Mouse (Mus musculus): ENCODE measurements at regions not wholly inside any gene's neighbourhood (a gene's known extent, or its start where the extent isn't known, plus 50 kb on each side); places are given as distances from the start of the nearest gene placed in this dataset.
A peak's percentile ranks its signal among the peaks of the same experiment; 100 is the strongest.
"Not testable (repeated sequence)": the region's sequence is repeated elsewhere in the genome, so short reads cannot be mapped to it uniquely, and the experiment has no call there.

DNA sequence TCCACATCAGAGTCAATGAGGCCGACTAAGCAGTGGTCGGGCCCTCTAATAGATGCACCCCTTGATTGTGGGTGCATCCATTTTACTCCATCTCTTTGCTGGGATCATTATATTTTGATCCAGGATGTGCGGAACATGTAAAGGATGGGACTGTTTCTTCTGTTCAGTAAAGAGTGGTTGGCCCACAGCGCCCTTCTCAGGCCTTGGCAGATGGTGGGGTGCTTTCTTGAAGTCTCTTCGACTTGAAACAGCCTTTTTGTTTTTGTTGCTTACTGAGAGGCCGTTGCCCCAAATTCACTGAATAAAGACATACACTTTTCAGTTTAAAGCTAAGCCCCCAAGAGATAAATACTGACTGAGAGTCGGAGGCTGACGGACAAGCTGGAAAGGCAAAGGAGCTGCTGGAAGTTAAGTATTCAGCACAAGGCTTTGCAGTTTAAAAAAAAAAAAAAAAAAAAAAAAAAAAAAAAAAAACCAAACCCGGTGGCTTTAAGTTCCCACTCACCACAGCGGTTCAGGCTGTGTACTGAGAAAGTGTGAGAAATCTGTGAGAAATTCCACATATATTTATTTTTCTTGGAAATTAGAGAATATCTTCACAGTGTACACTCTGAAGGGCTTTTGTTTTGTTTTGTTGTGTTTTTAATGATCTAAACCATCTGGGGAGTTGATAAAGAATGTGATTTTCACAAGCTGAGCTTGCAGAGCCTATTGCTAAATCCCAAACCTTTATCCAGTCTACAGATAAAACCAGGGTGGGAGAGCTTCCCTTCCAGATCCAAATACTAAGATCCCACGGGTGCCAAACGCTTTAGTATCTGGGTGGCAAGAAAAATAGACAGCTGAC, 285.3 kb upstream of the Mpdz start:
- DNase-seq (ENCODE audit: low spot score), result no peak

DNA sequence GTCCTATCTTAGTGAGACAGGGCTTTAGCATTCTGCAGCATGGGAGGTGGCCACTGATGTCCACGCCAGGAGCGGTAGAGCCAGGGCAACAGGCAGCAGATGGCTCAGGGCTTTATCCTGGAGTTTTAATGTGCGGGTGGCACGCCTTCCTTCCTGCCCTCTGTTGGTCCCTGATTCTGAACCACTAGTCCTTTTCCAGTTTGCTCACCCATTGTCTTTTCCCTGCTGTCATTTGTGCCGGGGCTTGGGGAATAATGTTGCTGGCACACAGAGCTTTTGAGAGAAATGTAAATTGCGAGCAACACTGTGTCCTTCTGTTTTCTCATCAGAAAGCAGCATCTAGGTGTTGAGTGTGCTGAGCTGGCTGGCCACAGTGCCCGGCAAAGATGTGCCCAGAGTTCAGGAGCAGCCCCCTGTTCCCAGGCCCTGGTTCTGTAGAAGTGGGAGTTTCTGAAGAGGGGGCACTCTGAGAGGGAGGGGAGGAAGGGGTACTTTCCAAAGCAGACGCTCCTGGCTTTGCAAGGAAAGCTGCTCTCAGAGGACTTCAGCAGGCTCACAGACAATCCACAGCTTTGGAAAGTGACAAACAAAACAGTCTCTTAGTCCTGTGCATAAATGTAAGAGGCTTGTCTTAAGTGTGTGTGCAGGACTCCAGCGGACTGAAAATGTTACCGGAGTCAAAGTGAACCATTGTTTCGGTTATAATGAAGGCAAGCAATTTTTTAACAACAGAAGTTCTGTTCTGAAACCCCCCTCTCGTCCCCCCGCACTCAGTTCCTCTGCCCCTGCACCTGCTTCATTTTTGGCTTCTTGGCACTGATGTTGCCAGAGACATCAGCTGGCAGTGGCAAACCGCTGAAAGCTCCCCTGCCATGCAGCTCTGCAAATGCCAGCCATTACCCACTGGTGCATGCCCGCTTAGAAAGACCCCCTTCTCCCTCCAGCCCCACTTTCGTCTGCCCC, 284.4 kb upstream of the Mpdz start:
- no peak for DNase-seq (ENCODE audit: low spot score)

DNA sequence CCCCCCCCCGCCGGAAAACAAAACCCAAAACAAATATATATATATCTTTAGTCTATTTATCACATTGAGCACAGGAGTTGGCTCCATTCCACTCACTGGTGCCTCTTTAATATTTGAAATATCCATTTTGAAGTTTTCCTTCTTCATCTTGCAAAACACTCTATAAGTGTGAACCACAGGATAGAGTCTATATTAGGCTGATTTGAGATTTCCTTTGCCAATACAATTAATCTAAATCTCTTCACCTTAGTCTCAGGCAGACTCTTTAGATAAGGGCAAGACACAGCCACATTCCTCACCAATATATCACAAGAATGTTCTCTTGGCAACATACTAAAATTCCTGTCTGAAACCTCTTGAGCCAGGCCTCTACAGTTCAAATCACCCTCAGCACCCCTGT, 282.1 kb upstream of the Mpdz start:
- DNase-seq (ENCODE audit: low spot score), result no peak

DNA sequence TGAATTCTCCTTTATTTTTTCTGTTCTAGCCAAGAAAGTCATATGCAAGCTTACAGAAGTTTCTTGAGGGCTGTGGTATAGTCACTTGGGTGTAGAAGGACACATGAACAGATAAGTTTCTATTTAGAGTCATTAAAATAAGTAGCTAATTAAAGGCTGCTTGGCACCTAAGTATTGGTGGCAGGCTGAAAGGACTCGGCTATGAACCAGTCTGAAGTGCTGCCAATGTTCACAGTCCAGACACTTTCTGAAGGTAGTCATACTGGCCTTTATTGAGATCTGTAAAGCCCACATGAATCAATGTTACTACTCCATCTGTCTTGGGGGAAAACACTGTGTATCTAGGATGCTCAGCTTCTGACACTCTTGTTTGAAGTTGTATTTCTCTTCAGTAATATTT, 269.8 kb upstream of the Mpdz start:
- no peak for DNase-seq (ENCODE audit: low spot score)

DNA sequence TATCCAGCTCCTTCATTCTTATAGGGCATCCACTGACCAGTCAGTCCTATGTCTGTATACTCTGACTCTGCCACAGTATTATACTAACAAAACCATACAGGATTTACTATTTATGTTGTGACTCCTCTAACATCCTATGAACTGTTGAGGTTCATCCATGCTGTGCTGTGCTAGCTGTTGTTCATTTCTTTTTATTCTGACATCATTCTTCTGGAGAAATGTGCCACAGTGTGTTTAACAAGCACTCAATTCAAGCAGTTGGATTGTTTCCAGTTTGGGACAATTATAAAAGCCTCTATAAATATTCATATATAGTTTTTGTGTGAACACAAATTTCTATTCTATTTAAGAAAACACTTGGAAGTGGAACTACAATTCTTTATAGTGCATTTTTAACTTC, 252.6 kb upstream of the Mpdz start:
- no peak for DNase-seq (ENCODE audit: low spot score)

DNA sequence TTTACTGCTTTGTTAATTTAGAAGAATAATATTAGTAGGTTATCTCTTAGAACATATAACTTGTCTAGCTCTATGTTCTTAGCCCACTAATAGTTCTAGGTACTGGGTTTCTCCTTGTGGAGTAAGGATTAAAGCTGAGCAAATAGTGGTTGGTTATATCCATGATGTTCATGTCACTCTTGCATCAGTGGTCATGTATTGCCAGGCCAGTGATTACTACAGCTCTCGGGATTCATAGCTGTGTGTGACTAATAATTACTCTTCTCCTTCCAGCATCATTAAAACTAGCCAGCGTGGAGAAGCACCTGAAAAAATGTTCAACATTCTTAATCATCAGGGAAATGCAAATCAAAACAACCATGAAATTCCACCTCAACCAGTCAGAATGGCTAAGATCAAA, 234.6 kb upstream of the Mpdz start:
- no peak for DNase-seq (ENCODE audit: low spot score)

DNA sequence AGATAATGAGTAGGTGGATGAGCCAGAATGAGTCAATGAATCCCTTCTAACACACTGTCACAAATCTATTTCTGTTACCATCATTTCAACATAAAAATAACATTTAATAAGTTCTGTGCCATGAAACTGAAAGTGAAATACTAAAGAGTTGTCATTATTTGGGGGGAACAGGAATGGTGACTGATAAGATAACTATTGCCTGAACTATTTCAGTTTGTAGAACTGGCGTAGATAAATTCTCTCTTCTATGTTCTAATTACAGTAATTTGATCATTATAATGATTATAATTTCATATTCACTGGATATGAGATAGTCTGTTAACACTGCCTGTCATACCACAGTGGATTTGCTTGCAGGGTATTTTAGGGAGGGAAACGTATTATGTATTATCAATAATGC, 232.3 kb upstream of the Mpdz start:
- no peak for DNase-seq (ENCODE audit: low spot score)

DNA sequence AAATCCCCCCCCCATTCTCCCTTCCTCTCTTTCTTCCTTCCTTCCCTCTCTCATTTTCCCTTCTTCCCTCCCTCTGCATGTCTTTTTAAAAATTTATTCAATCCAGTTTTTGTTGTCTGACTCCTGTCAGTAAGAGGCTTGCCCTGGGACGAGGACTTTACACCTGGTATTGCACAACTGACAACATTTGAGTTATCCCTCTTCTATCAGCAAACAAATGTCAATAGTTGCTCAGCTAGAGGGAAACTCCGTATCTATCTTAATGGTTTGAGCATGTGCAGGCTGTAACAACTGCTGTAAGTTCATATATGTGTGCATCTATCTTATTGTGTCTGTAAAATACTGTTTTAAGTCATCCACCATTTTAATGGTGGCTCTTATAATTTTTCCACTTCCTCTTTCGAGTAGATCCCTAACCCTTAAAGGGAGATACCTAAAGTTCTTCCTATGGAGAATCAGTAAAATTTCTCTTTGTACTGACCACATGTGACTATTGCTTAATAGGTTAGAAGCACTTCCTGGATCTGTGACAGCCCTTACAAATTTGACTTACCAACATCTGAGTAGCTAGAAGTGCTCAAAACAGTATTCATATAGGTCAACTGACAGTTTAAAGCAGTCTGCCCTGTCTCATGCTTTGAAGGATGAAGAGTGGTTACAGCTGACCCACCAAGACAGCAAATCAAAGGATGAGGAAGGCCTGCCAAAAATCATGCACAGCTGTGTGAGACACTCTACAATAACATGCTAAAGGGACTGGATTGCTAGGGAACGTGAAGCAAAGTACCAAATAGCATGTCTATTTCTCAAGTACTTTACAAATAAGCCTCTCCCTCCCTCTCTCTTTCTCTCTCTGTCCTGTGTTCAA, 231.0 kb upstream of the Mpdz start:
- no peak for DNase-seq (ENCODE audit: low spot score)

DNA sequence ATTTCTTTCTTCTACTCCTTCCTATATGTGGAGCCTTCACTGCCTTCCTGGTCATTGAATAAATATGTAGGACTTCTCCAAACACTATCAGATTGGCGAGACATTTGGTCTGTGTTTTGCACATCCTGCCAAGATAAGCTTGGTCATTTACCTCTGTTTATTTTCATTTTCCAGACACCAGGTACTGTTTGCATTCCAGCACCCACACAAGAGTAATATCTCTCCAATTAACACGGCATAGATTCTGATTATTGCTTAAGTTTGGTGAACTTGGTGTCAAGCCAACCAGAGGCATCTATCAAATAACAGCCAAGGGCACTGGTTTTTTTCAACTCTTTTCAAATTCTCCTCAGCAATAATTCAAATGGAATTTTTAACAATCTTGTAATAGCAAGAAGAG, 229.4 kb upstream of the Mpdz start:
- no peak for DNase-seq (ENCODE audit: low spot score)

DNA sequence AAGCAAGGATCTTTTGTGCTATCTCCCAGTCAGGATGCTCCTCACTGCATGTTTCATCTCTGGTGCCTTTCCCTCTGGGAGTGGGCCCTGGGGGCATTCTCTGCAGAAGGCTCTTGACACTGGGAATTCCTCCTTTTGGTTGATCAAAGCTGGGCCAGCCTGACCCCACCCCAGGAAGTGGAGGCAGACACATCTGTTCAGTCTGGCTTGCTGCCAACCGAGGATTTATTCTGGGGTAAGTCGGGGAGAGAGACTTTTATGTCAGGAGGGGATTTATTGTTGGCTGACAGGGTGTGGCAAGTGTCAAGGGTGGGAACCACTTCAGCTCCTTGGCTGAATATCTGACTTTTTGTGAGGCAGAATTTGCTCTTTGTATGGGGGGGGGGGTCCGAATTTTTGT, 226.6 kb upstream of the Mpdz start:
- peak; percentile 48 for DNase-seq (ENCODE audit: low spot score)

DNA sequence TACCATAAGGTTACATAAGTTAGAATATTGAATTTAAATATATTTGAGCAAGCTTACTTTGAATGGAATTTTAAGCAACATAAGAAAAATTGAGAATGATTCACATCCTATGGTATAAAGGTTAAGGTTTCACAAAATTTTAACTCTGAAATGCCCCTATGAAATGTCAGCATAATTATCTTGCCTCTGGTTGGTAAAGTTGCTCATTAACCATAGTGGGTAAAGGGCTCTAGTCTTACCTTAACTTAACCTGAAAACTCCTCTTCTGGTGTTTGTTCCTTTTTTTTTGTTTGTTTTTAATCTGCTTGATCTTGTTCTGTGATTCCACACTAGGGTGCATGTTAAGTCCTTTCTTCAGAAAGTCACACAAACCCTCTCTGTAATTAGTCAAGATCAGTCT, 218.5 kb upstream of the Mpdz start:
- no peak for DNase-seq (ENCODE audit: low spot score)

DNA sequence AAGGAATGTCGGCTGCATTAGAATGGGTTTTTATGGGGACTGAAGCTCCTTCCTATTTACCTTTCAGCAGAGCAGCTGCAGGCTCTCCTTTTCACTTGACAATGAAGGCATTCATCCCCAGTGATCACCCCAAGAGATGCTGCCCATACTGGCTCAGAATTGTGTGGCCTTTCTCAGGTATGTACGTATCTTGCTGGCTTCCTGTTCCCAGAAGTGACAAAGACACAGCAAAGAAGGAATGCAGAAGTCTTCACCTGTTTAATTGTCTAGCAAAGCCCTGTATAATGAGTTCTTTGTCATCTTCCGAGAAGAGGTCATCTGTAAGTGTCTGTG, 185.8 kb upstream of the Mpdz start:
- no peak for DNase-seq (ENCODE audit: low spot score)

DNA sequence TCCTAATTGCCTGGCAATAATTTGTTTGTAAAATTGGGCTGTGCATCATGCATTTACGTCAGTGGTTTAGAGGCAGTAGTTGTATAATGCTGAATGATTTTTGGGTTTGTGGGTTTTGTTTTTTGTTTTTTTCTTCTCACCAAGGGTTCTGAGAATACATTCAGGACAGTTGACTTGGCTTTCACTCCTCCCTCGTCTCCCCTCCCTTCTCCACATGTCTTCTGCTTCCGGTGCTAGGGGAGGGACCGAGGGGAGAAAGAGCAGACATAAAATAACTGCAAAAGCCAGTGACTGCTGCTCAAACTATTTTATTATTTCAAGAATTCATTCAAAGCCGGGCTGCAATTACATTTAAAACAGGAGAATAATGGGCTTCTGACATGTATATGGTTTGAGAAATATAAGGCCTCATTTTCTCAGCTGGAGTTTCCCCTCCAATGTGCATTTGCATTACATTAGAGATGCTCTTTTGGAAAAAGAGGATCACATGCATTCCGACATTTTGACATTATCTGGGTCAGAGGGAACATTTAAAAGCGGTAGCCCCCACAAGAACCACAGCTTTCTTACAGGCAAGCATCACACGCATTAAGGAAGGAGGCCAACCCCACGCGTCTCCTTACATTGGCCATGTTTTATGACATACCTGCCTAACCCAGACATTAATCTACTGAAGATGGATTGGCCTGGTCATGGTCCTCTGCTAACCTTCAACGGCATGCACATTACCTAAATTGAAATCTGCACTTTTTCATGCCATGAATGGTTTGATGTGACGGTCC, 185.3 kb upstream of the Mpdz start:
- DNase-seq (ENCODE audit: low spot score), result no peak

DNA sequence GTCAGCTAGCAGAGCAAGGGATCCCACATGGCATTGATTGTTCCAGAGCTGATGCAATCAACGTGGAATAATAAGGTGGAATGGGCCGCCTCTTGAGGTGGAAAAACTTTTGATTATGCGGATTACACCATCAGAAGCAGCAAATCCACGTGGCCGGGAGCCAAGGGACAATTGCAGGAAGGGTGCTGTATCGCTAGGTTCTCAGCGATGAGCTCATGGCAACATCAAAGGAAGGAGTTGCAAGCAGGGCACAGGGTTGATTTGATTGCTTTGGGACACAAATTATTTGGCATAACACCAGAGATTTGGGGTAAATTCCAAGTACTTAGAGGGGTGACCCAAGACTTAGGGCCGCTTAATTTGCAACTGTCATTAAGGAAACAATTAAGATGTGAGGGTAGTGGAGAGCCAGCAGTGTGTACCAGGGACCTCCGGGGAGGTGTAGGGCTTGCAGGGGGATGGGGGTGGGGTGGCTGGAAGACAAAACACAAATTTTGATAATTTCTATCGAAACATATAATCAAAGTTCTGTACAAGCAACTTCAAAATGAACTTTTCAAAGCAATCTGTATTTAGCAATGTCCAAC, 182.8 kb upstream of the Mpdz start:
- peak; percentile 45 for DNase-seq (ENCODE audit: low spot score)

DNA sequence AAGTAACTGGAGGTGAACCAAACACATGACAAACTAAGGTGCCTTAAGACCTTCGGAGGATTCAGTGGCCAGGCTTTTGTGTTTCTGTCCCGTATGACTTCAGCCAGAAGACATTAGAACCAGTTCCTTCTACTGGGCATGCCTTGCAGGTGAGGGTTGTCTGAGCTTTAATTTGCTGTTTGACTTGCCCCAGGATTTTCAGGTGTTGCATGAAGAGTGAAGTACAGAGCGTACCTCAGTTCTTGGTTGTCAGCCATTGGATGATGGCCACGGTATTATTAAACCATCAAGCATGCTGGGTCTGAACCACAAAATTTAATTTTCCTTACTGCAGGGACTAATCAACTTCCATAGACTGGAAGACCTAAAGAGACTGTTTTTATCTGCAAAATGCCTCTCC, 181.5 kb upstream of the Mpdz start:
- DNase-seq (ENCODE audit: low spot score), result no peak

DNA sequence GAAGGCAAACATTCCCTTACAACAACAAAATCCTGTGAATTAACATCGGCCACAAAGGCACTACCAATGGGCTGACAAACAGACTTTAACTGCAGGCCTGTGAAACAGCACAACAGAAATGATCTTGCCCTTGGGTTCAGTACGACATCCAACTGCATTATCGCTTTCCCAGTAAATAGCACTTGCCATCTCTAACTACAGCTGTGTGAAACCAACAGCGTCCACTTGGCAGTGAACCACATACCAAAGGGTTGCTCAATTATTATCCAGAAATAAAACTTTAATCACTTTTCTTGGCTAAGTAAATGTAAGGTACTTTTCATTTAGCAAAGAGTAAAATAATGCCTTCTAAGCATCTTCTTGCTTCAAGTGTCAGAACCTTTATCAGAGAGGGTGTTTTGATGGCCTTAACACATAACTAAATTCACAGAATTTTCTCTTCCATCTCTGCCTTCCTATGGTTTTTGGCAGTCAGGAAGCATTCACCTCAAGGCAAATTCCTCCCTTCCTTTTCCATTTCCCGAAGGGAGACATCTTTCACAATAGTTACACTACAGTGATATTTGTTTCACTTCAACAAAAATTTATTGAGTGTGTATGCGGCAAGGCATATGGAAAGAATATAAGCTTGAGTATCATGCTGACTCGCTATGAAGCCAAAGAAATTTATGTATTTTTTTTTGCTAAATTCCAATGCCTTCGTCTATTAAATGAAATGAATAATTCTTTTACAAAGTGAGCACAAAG, 178.9 kb upstream of the Mpdz start:
- no peak for DNase-seq (ENCODE audit: low spot score)

DNA sequence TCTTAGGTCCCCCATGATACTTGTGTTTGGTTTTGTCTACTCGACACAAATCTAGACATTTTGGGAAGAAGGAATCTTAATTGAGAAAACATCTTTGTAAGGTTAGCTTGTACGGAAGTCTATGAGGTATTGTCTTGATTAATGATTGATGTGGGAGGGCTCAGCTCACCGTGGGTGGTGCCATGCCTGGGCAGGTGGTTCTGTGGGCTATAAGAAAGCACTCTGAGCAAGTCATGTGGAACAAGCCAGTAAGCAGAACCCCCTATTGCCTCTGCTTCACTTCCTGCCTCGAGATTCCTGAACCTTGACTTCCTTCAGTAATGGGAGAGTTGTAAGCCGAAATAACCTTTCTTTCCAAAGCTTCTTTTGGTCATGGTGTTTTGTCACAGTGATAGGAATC, 174.6 kb upstream of the Mpdz start:
- DNase-seq (ENCODE audit: low spot score), result no peak

DNA sequence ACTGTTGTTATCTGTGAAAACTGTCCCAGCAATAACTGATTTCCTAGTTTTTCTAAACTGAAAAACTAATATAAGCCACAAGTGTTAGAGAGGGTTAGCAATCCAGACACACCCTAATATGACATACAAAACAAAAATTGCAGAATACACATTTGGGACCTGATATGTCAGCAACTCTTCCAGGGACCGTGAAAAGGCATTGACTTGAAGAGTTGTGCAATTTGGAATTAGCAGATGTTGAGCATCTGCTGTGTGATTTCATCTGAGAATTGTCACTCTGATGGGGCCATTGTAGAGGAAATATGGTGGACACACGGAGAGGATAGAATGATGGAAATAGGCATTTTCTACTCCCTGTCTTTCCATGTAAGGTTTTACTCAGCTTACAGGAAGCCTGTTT, 168.6 kb upstream of the Mpdz start:
- no peak for DNase-seq (ENCODE audit: low spot score)

DNA sequence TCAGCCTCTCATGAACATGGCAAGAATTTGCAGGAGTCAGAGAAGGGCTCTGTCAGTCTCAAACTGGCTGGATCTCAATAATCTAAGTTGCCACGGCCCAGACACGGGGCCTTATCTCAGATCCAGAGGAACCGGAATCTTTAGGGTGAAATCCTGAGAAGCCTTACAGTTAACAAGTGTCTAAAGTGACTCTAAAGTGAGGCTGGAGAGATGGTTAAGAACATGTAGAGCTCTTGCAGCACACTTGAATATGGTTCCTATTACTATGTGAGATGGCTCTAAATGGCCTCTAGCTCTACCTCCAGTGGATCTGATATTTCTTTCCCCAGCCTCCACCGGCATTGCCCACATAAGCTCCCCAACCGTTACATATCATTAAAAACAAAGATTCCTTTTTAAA, 157.8 kb upstream of the Mpdz start:
- no peak for DNase-seq (ENCODE audit: low spot score)

DNA sequence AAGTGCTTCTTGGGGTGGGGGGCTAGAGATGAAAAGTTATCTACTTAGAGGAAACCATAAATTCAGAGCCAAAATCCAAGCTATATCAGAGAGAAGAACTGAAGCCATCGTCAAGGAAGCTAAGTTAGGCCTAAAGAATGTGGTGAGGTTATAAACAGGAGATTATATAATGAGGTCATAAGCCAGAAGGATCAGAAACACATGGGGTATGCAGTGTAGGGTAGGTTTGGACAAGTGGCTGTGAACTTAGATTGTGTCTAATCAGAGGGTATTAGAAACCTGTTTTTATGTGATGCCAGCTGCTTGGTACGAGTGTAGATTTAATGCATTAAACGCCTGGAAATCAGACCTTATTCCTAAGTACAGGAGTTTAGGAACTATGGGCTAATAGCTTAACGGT, 154.8 kb upstream of the Mpdz start:
- DNase-seq (ENCODE audit: low spot score), result no peak

DNA sequence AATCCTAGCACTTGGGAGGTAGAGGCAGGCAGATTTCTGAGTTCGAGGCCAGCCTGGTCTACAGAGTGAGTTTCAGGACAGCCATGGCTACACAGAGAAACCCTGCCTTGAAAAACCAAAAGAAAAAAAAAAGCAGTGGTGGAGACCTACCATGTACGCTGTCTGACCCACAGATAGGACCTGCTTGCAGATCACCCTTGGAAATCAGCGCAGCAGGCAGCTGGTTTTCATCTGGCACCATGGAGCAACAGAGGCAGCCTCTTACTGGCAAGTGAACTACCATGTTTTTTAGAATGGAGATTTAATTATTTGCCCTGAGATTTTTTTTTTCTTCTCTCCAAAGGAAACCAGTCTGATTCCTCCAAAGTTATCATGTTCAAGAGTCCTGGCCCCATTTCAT, 150.8 kb upstream of the Mpdz start:
- not testable (repeated sequence) for DNase-seq (ENCODE audit: low spot score)
